Mouse (Mus musculus) Patski (cell line): ENCODE measurements at regions not wholly inside any gene's neighbourhood (a gene's known extent, or its start where the extent isn't known, plus 50 kb on each side); places are given as distances from the start of the nearest gene placed in this dataset.

Source experiments
- ATAC-seq: fragments of 100-300 bp; one replicate; pipeline ENCODE4 v1.8.0; 2021
- CTCF ChIA-PET: fragments of 350-600 bp; sonication (Branson Sonifier 250); formaldehyde crosslinking; loops from one replicate; lab custom pipeline; 2022; ENCODE audit warnings: inconsistent platforms; lab: Charles Lee
- POLR2A ChIA-PET: fragments of 350-600 bp; sonication (Branson Sonifier 250); formaldehyde crosslinking; loops from one replicate; lab custom pipeline; 2022; ENCODE audit warnings: antibody characterized with exemption, inconsistent platforms; lab: Charles Lee
- DNase-seq: peaks from one replicate; pipeline ENCODE4 v3.0.0-alpha.2; 2011; ENCODE audit warnings: low read depth, low spot score
- H3K27me3 ChIP-seq: fragments of 371-371 bp; one replicate; pipeline ENCODE4 v1.5.1; 2021
- CTCF ChIP-seq: fragments of 100-300 bp; IDR thresholded peaks from one replicate; pipeline ENCODE4 v1.5.1; 2021
- in situ Hi-C: fragments of 300-500 bp; cut with MboI; formaldehyde crosslinking; loops from 3 replicates; pipeline ENCODE4 v1.11.1; 2018; ENCODE audit warnings: low pct_unique_long_range_greater_than_20kb, mixed read lengths

DNA sequence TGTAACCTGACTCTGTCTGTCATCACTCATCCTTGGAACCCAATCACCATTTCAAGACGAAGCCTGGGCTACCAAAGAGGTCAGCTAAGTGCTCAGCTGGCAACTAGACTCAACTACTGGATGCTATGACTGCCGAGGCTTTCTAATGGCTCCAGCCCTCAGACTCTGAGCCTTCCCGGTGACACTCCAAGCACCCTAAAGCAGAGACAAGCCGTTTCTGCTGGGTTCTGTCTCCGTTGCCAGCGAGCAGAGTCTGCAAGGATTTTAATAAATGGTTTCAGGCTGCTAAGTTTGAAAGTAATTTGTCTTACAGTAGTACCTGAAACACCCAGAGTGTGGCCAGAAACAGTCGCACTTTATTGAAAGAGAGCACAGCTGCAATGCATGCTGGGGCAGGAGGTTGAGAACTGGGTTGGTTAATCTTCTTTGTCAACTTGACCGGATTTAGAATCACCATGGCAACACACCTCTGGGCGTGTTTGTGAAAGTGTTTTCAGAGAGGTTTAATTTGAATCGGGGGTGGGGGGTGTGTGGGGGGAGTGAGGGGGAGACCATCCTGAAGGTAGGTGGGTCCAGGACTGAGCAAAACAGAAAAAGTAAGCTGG is 298.8 kb downstream of the H2al1j start:
- CTCF ChIA-PET, result no interaction called here
- DNase-seq, result no peak
- in situ Hi-C loops, result no loop called here

DNA sequence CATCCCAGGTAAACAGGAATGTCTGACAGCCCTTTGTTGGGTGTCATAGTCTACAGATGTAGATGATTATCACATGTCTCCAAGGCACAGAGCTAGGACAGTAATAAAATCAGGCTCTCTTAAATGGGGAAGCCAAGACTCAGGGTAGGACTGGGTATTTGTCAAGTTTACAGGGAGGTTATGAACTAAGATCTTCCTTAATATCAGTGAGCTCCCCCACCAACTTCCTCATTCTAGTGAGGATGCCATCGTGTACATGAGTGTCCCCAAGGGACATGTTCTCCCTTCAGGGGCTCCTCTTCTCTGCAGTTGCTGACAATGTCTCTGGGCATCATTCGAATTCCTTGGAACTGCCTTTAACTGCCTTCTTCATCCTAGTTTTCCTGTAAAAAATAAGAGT is 301.7 kb downstream of the H2al1j start:
- in situ Hi-C loops, result no loop called here
- no peak for TF ChIP-seq CTCF
- no peak for DNase-seq
- H3K27me3 ChIP-seq, result peaks cover 4% of the 10 kb centered on the region
- no peak for ATAC-seq
- ChIA-PET POLR2A (no interaction called here), CTCF (interaction anchor here (2.1 kb wide), 1 partner anchor 9 kb away, joined by 5 read pairs; no protein-coding TSS in a partner anchor)

More for the DNA sequence above, 298.8 kb downstream of the H2al1j start:
- TF ChIP-seq CTCF, result no peak
- POLR2A ChIA-PET, result no interaction called here
- no peak for ATAC-seq
- no peaks in the 10 kb centered on the region for H3K27me3 ChIP-seq

DNA sequence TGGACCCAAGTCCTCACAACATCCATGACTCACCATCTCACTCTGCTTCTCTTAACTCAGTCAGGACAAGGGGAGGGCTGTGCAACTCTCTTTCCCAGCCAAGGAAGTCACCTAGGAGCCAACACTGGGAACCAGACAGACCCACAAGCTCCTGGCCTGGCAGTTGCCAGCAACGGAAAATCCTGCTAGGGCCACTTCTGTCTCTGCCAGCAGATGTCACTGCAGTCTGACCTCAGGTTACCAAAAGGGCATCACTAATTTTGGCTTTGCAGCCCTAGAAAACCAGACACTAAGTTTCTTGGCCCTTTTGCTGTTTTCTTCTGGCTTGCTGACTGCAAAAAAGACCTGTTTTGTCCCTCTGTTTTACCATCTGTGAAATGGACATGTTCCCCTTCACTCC is 302.3 kb downstream of the H2al1j start:
- TF ChIP-seq CTCF, result peak; percentile 71
- DNase-seq, result no peak
- ChIA-PET POLR2A (no interaction called here), CTCF (interaction anchor here (2.1 kb wide), 1 partner anchor 8 kb away, joined by 5 read pairs; no protein-coding TSS in a partner anchor)
- H3K27me3 ChIP-seq, result peaks cover 4% of the 10 kb centered on the region
- in situ Hi-C loops, result no loop called here
- ATAC-seq, result no peak

DNA sequence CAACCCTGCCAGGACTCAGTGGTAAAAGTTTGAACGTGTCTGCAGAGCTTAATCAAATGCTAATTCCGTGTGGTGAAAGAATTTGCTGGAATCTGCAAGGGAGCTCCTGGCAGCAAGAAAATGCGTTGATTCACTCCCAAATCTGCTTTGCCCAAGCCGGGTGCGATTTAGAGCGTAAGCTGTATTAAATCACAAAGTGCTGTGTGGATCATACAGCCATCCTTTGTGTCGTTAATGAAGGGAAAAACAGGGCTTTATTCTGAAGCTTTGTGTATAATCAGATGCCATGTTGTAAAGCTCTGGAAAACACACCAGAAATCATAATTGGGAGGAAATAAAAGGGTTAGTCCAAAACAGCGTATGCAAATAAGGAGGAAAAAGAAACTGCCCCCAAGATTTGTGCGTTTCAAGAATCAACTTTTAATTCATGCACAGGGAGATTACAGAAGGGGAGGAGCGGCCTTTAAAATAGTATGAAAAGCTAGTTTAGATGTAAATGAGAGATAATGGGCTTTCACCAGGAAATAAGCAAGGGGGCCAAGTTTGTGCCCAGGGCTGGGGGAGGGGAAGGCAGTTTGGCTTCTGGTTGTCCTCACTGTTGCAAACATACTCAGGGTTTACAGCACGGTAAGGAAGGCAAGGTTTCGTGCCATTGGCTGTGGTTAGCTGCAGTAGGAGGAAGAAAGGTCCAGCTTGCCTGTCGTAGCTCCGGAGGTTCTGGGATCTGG is 303.7 kb downstream of the H2al1j start:
- TF ChIP-seq CTCF, result no peak
- H3K27me3 ChIP-seq, result peaks cover 4% of the 10 kb centered on the region
- in situ Hi-C loops, result no loop called here
- POLR2A ChIA-PET, result no interaction called here
- no peak for DNase-seq
- CTCF ChIA-PET, result no interaction called here
- no peak for ATAC-seq

DNA sequence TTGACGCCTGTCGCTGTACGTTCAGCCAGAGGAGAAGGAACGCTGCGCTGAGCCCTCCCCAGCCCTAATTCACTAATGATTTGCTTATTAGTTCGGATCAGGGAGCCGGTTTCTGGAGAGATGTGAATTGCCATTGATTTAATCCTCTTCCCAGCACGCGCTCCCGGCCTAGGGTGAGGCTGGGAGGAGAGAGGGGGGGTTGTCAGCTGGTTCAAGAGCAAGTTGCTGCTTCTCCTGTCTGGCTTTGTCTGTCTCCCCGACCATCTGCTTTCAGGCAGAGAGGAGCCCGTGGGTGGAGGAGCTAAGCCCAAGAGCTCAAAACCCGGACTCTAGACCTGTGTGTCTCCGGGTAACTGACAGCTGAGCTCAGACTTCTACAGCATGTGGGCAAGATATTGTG is 304.4 kb downstream of the H2al1j start:
- ATAC-seq (no peak), DNase-seq (no peak)
- TF ChIP-seq CTCF, result no peak
- ChIA-PET CTCF (no interaction called here), POLR2A (no interaction called here)
- in situ Hi-C loops, result no loop called here
- peaks cover 4% of the 10 kb centered on the region for H3K27me3 ChIP-seq

DNA sequence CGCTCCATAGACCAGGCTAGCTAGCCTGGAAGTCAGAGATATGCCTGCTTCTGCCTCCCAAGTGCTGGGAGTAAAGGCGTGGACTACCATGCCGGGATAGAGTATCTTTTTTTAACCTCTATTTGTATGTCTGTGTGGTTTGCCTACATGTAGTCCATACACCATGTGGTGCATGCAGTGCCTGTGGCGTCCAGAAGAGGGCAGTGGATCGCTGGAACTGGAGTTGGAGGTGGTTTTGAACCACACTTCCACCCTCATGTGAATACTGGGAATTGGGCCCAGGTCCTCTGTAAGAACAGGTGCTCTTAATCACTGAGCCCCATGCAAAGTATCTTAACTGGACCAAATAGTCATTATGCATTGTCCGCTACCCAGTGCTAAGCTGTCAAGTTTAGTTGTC is 306.2 kb downstream of the H2al1j start:
- in situ Hi-C loops, result no loop called here

DNA sequence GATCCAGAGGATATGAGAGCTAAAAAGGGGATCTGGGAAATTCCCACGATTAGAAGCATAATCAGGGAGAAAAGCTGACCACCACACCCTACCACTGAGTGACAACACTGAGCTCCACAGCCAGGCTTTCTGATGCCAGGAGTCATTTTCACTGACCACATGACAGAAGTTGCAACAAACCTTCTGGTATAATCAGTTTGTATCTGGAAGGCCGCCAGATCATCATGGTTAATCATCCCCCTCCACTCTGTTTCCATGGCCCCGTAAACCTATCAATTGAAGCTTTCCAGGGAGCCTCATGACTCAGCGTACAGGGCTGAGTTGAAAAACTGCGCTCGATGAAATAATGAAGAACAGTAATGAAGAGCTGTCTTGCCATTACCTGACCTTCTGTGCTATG is 316.9 kb downstream of the H2al1j start:
- ChIA-PET POLR2A (no interaction called here), CTCF (no interaction called here)
- DNase-seq, result no peak
- no peak for TF ChIP-seq CTCF
- in situ Hi-C loops, result no loop called here
- no peaks in the 10 kb centered on the region for H3K27me3 ChIP-seq
- ATAC-seq, result no peak

More for the DNA sequence above, 306.2 kb downstream of the H2al1j start:
- peak; percentile 70 for TF ChIP-seq CTCF
- ChIA-PET CTCF (no interaction called here), POLR2A (no interaction called here)
- no peak for ATAC-seq
- peaks cover 8% of the 10 kb centered on the region for H3K27me3 ChIP-seq
- no peak for DNase-seq

DNA sequence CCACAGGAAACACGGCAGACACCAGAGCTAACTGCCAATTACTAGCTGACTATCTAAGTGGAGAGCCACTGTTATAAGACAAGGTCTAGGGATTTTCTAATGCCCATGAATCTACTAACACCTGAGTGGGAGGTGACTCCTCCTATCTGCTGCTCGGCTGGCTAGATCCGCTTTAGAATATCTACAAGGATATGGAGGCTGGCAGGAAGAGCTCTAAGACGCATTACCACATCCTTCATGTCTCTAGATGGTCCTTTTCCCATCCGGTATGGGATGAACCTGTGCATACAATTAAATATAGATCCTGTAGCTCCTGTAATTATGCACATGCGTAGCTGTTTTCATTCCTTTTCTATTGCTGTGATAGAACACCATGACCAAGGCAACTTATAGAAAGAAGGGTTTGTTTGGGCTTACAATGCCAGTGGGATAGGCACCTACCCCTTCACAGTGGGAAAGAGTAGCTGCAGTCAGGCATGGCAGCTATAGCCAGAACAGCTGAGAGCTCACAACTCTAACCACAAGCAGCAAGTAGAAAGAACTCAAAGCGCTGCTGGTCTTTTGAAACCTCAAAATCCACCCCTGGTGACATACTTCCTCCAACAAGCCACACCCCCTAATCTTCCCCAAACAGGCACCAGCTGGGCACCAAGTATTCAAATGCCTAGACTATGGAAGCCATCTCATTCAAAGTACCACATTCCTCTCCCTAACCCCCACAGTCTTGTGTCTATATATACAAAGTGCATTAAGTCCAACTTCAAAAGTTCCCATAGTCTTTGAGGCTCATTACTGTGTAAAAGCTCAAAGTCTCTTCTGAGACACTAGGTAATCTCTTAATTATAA is 319.3 kb downstream of the H2al1j start:
- H3K27me3 ChIP-seq, result no peaks in the 10 kb centered on the region
- no peak for ATAC-seq
- ChIA-PET POLR2A (no interaction called here), CTCF (no interaction called here)
- DNase-seq, result no peak
- in situ Hi-C loops, result no loop called here
- no peak for TF ChIP-seq CTCF

DNA sequence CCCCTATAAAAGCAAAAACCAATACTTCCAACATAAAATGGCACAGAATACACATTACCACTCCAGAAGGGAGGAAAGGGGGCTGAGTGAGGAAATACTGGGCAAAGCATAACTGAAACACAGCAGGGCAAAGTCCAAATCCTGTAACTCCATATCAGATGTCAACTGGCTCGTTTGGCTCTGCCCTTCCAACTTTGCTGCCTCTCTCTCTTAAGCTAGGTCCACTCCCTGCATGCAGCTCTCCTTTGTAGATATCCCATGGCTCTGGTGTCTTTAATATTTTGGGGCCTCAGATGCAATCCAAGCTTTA is 319.9 kb downstream of the H2al1j start:
- ATAC-seq, result no peak
- in situ Hi-C loops, result no loop called here
- POLR2A ChIA-PET, result no interaction called here

DNA sequence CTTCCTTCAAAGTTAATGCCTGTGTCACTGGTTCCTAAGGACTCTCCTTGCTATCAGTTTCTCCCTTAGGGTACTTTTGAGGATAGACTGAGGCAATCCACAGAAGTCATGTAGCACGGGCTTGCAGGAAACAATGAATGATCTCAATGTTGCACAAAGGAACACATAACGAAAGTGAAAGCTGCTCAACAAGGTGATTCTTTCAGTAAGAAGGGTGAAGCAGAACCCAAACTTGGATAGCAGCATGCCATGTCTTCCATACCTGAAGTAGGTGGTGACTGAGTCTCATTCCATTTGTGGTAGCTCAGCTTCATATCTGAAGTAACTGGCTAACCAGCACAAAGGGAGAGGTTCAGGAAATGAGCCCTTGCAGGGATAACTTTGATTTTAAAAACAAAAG is 325.7 kb downstream of the H2al1j start:
- in situ Hi-C loops, result no loop called here
- ChIA-PET CTCF (no interaction called here), POLR2A (interaction anchor here (0.6 kb wide), 1 partner anchor 654 kb away, joined by 4 read pairs; no protein-coding TSS in a partner anchor)
- DNase-seq (no peak), ATAC-seq (no peak)
- peaks cover under 1% of the 10 kb centered on the region for H3K27me3 ChIP-seq
- no peak for TF ChIP-seq CTCF

More for the DNA sequence above, 319.9 kb downstream of the H2al1j start:
- TF ChIP-seq CTCF, result no peak
- CTCF ChIA-PET, result no interaction called here
- DNase-seq, result no peak
- no peaks in the 10 kb centered on the region for H3K27me3 ChIP-seq

DNA sequence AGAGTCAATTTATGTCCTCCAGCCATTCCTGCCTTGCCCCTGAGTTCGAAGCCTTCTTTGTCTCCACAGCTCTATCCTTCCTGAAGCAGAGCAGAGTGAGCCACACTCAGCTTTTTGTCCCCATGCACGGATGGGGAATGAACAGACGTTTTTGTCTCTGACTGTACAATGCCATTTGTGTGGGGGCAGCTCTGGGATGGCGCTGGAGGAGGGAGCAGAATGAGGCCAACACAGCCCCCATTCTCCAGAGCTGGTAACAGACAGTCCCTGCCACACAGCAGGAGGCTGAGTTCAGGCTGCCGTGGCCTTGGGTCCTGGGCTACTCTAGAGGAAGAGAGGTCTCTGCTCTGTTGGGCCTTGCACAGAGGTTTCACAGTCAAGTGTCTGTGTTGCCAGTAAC is 327.4 kb downstream of the H2al1j start:
- H3K27me3 ChIP-seq, result peaks cover 4% of the 10 kb centered on the region
- ChIA-PET POLR2A (no interaction called here), CTCF (no interaction called here)
- no peak for TF ChIP-seq CTCF
- ATAC-seq (no peak), DNase-seq (no peak)
- in situ Hi-C loops, result no loop called here
